Comparison of ENCODE assay signal across 8 mouse cellular contexts in the genomic region with DNA sequence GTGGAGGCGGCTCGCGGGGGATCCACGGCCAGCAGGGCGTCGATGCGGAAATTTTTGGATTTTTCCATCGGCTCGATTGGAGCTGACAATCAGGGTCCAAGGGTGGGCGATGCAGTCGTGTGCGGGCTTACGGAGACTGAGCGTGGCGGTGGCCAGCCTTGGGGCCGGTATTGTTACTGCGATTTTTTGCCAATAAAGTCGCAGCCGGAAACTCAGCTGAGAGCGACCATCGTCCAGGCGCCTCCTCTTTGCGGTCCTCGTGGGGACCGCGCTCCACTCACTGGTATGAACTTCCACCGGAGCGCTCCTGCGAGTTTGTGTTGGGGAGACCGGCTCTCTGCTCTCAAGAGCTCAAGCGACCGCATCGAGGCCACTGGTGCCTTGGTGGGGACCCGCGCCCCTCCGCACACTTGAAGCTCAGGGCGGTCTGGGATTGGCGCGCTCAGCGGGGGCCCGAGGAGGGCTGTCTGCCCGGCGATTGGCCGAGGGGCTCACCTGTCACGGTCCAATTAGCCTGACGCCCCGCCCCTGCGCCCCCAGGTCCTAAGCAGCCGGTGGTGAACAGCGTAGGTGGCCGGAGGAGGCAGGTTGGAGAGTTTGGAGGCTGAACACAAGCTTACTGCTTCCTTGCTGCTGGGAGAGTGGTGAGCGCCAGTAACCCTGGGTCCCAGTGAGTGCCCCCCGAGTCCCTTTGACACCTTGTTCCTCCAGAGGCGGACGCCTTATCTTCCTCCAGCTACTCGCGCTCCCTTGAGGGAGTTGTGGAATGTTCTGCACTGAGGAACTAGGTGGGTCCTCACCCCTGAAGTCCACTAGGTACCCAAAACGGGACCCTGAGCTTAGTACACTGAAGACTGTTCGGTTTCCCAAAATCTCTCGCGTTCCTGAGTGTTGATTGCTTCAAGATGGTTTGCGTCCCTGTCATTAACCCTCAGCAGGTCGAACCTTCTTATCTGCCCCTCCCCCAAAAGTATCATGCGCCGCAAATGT. TPM values are rescaled to one million over a fixed set of nuclear protein-coding genes. Genes with fewer than 3 reads are reported as not detected.
DNase-seq lines count a peak whose midpoint lies in the region; ATAC-seq lines count a peak whose summit lies in the region.

A gene (minus strand): TSS at position 263 of the 990 bp plus-strand sequence.

- 0 out of 2 replicates have a peak, but pooled peaks have one; percentile 41 for ATAC-seq in heart, embryonic 12.5 days (ENCODE audit: insufficient number of reproducible peaks, low FRiP score)
- ATAC-seq in hindbrain, embryonic 12.5 days (ENCODE audit: low FRiP score), result peak; percentile 62
- 0 out of 2 replicates have a peak, but pooled peaks have one; percentile 22 for ATAC-seq in midbrain, embryonic 15.5 days (replicated peaks)

- peaks cover 99% of the 10 kb centered on the region for H3K27me3 ChIP-seq in heart, embryonic 12.5 days (replicated peaks)
- H3K27me3 ChIP-seq in hindbrain, embryonic 12.5 days, result peaks cover 99% of the 10 kb centered on the region
- peaks cover 98% of the 10 kb centered on the region for H3K27me3 ChIP-seq in midbrain, embryonic 15.5 days (replicated peaks)

- no peaks in the 10 kb centered on the region for H3K36me3 ChIP-seq in heart, embryonic 12.5 days
- no peaks in the 10 kb centered on the region for H3K36me3 ChIP-seq in hindbrain, embryonic 12.5 days
- no peaks in the 10 kb centered on the region for H3K36me3 ChIP-seq in midbrain, embryonic 15.5 days (replicated peaks)

- no peaks in the 10 kb centered on the region for H3K9me3 ChIP-seq in heart, embryonic 12.5 days (replicated peaks)
- H3K9me3 ChIP-seq in hindbrain, embryonic 12.5 days (replicated peaks), result no peaks in the 10 kb centered on the region
- no peaks in the 10 kb centered on the region for H3K9me3 ChIP-seq in midbrain, embryonic 15.5 days

- H3K9ac ChIP-seq in heart, embryonic 12.5 days, result peak within 1 kb of the TSS; percentile 6; the same call in 1 of the 2 replicates
- 0 out of 2 replicates have a peak within 1 kb of the TSS, but pooled peaks have one; percentile 23 for H3K9ac ChIP-seq in hindbrain, embryonic 12.5 days
- no peak within 1 kb of the TSS for H3K9ac ChIP-seq in midbrain, embryonic 15.5 days

- under 1% methylated on average over 65 of the region's 65 CpGs for WGBS in heart, embryonic 12.5 days
- under 1% methylated on average over 65 of the region's 65 CpGs for WGBS in hindbrain, embryonic 12.5 days
- under 1% methylated on average over 65 of the region's 65 CpGs for WGBS in midbrain, embryonic 15.5 days

- no peak within 1 kb of the TSS for H3K27ac ChIP-seq in heart, embryonic 12.5 days (ENCODE audit: poor library complexity, severe bottlenecking)
- no peak within 1 kb of the TSS for H3K27ac ChIP-seq in hindbrain, embryonic 12.5 days
- no peak within 1 kb of the TSS for H3K27ac ChIP-seq in midbrain, embryonic 15.5 days

- peaks cover 27% of the 10 kb centered on the region for H3K4me1 ChIP-seq in heart, embryonic 12.5 days (replicated peaks)
- H3K4me1 ChIP-seq in hindbrain, embryonic 12.5 days, result peaks cover 14% of the 10 kb centered on the region
- peaks cover 16% of the 10 kb centered on the region for H3K4me1 ChIP-seq in midbrain, embryonic 15.5 days

- peak within 1 kb of the TSS; percentile 87 for H3K4me2 ChIP-seq in heart, embryonic 12.5 days
- peak within 1 kb of the TSS; percentile 48 for H3K4me2 ChIP-seq in hindbrain, embryonic 12.5 days (replicated peaks)
- H3K4me2 ChIP-seq in midbrain, embryonic 15.5 days, result peak within 1 kb of the TSS; percentile 55

- no peak for DNase-seq in heart, adult 9 months (ENCODE audit: low spot score in 2 of 2)
- peak; percentile 74 for DNase-seq in WW6 (ENCODE audit: low read depth, low spot score)
- no peak for DNase-seq in thymus, postnatal 14 days
- DNase-seq in gastrocnemius, postnatal 4 days (ENCODE audit: low spot score in 2 of 2), result no peak
- DNase-seq in layer of hippocampus, postnatal 25 days (ENCODE audit: extremely low spot score in 1 of 2, low spot score in 1 of 2), result no peak

- peak within 1 kb of the TSS; percentile 51 for H3K4me3 ChIP-seq in heart, embryonic 12.5 days
- peak within 1 kb of the TSS; percentile 27 for H3K4me3 ChIP-seq in hindbrain, embryonic 12.5 days
- H3K4me3 ChIP-seq in midbrain, embryonic 15.5 days, result peak within 1 kb of the TSS; percentile 30

RNA-seq across cellular contexts. Expression of the gene that starts here (rescaled TPM):
- polyA plus RNA-seq in heart, embryonic 12.5 days (2016; fragmentation: Nextera tagmentation; extraction: Ambion mirVana), result 0.08 TPM in 1 of 2 replicates, not detected in the other
- polyA plus RNA-seq in hindbrain, embryonic 12.5 days (2016; fragmentation: Nextera tagmentation; extraction: Ambion mirVana), result 0.23 and 0.73 TPM in 2 replicates
- polyA plus RNA-seq in midbrain, embryonic 15.5 days (2015; fragmentation: Nextera tagmentation; extraction: Ambion mirVana), result not detected in 2 replicates
- total RNA-seq in gastrocnemius, postnatal 4 days (2021), result not detected
- total RNA-seq in layer of hippocampus, postnatal 25 days (2021), result not detected

Comparison
In these comparisons a context has a peak if more than half of its experiments do, and no peak if none do; other contexts are left out.
1. Peak in ATAC-seq, H3K4me3 ChIP-seq, H3K9ac ChIP-seq and H3K4me2 ChIP-seq in heart, embryonic 12.5 days; RNA of the gene not detected or under 1 TPM.
2. Peak in ATAC-seq, H3K4me3 ChIP-seq, H3K9ac ChIP-seq and H3K4me2 ChIP-seq in hindbrain, embryonic 12.5 days; RNA of the gene not detected or under 1 TPM.
3. Peak in ATAC-seq, H3K4me3 ChIP-seq and H3K4me2 ChIP-seq in midbrain, embryonic 15.5 days; RNA of the gene not detected or under 1 TPM.